Mouse (Mus musculus): Measurements from ENCODE around the gene Aldh1l1. TPM values are rescaled to one million over a fixed set of nuclear protein-coding genes. Genes with fewer than 3 reads are reported as not detected.

Aldh1l1 gene
- total and polyA plus RNA-seq, 3 experiments, result 0.11 to 0.13 TPM; not detected in 1

DNA sequence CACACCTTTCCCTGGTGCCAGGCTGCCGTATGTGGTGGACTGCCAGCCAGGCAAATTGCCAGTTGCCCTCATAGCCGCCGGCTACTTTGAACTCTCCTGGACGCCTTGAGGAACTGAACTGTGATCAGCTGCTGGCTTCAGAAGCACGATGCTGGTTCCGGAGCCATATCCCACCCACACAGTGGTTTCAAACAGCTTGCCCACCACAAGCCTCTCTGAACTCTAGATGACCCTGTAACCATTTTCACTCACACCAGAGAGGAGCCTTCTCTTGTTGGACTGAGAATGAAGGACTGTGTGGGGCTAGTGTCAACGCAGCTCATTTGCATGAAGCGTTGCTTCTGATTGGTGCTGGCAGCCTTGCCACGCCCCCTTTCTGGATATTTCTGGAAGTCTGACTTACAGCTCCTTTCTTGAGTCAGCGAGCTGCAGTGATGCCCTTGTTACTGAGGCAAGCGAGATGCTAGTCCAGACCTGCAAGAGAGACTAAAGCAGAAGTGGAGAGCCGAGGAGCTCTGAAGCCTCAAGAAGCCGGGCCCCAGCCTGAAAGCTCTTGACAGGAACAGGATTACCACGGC, 9.2 kb upstream of the Aldh1l1 start:
- no peak overlapping the region for H3K9ac ChIP-seq (ENCODE audit: insufficient read depth, low read depth)
- H3K4me3 ChIP-seq (replicated peaks in 1 of 3; ENCODE audit: low read depth in 2 of 3, low read length in 2 of 3, poor library complexity in 1 of 3), result no peak overlapping the region
- H3K4me1 ChIP-seq (ENCODE audit: control insufficient read depth in 1 of 2, insufficient read depth in 2 of 2), result peaks cover 3 to 9% of the 10 kb centered on the region in 2 experiments; a peak in 3 of 4 replicates
- no peak overlapping the region for H3K27ac ChIP-seq (ENCODE audit: insufficient read depth, low read depth)
- peak overlapping the region; percentile 2 for H3K4me2 ChIP-seq (ENCODE audit: insufficient read depth, low read depth, poor library complexity, severe bottlenecking)
- no peaks in the 10 kb centered on the region for H3K9me3 ChIP-seq (replicated peaks; ENCODE audit: low read length)
- no peaks in the 10 kb centered on the region for H3K36me3 ChIP-seq (replicated peaks in 1 of 2; ENCODE audit: control insufficient read depth in 1 of 2, insufficient read depth in 1 of 2, low read length in 1 of 2)
- in situ Hi-C loops (cut with MboI; ENCODE audit: low pct_ligation_motif_present, low pct_unique_long_range_greater_than_20kb, low sequenced_read_pairs), result no loop called here
- H3K27me3 ChIP-seq (replicated peaks), result peaks cover 93% of the 10 kb centered on the region
- no peaks in the 10 kb centered on the region for H3K79me2 ChIP-seq (replicated peaks; ENCODE audit: control insufficient read depth, extremely low read depth, insufficient read depth, poor library complexity, severe bottlenecking)
- dilution Hi-C loops (cut with MboI; ENCODE audit: extremely low pct_ligation_motif_present, extremely low pct_unique_long_range_greater_than_20kb, low sequenced_read_pairs), result no loop called here
- peak; percentile 72 for DNase-seq (ENCODE audit: extremely low read depth)
- TF ChIP-seq ZNF384 (IDR thresholded peaks at IDR 0.05; ENCODE audit: low read depth, low read length) (no peak), MEF2A (IDR thresholded peaks at IDR 0.05; ENCODE audit: borderline replicate concordance, low read depth, low read length) (peak; percentile 62; the same call in 1 of the 2 replicates), MXI1 (IDR thresholded peaks at IDR 0.05; ENCODE audit: low read depth, low read length) (no peak), POLR2A (IDR thresholded peaks at IDR 0.05; ENCODE audit: low read depth, low read length) (no peak), IRF4 (IDR thresholded peaks at IDR 0.05; ENCODE audit: low read depth, low read length) (0 out of 2 replicates have a peak, but pooled peaks have one; percentile 14)

DNA sequence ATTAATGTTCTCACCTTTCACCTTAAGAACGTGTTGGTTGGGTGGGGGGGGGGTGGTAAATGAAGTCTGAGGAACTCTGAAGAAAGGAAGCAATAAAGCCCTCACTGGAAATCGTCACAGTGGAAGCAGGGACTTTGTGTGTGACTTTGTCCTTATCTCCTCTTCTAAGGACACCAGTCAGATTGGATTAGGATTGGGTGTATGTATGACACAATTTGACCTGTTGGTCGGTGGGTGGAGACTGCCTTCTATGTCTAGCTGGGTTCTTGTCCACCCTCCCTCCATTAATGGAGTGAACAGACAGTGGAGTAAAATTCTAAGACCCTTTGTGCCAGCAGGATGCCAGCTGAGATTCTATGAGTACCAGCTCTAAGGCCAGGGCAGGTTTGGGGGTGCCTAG, 2.0 kb upstream of the Aldh1l1 start:
- dilution Hi-C loops (cut with MboI; ENCODE audit: extremely low pct_ligation_motif_present, extremely low pct_unique_long_range_greater_than_20kb, low sequenced_read_pairs), result no loop called here
- in situ Hi-C loops (cut with MboI; ENCODE audit: low pct_ligation_motif_present, low pct_unique_long_range_greater_than_20kb, low sequenced_read_pairs), result no loop called here

DNA sequence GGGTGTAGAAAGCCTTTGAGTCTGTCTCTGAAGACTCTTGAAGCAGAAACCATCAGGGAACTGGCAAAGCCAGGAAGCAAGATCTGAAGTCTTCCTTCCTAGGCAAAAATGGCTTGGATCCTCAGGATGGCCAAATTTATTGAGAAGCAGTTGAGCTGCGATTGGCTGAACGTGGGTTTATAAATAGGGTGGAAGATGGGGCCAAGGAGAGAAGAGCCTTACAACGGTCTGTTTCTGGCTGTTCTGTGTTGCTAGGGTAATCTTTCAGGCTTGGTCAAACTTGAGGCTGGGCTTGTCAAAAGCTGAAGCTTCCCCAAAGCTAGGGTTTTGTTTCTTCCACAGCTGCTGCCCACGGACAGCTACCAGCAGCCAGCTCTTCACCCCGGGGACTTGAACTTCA, 1.4 kb upstream of the Aldh1l1 start:
- Histone ChIP-seq H3K4me1 (ENCODE audit: control insufficient read depth in 1 of 2, insufficient read depth in 2 of 2) (no peaks in the 10 kb centered on the region), H3K9me3 (replicated peaks; ENCODE audit: low read length) (no peaks in the 10 kb centered on the region), H3K27me3 (replicated peaks) (peaks cover 90% of the 10 kb centered on the region), H3K79me2 (replicated peaks; ENCODE audit: control insufficient read depth, extremely low read depth, insufficient read depth, poor library complexity, severe bottlenecking) (no peaks in the 10 kb centered on the region), H3K4me2 (ENCODE audit: insufficient read depth, low read depth, poor library complexity, severe bottlenecking) (no peak overlapping the region), H3K27ac (ENCODE audit: insufficient read depth, low read depth) (no peak overlapping the region), H3K36me3 (replicated peaks in 1 of 2; ENCODE audit: control insufficient read depth in 1 of 2, insufficient read depth in 1 of 2, low read length in 1 of 2) (no peaks in the 10 kb centered on the region), H3K9ac (ENCODE audit: insufficient read depth, low read depth) (no peak overlapping the region), H3K4me3 (replicated peaks in 1 of 3; ENCODE audit: low read depth in 2 of 3, low read length in 2 of 3, poor library complexity in 1 of 3) (no peak overlapping the region)
- in situ Hi-C loops (cut with MboI; ENCODE audit: low pct_ligation_motif_present, low pct_unique_long_range_greater_than_20kb, low sequenced_read_pairs), result no loop called here
- TF ChIP-seq MEF2A (IDR thresholded peaks at IDR 0.05; ENCODE audit: borderline replicate concordance, low read depth, low read length), result no peak
- TF ChIP-seq NRF1 (IDR thresholded peaks at IDR 0.05; ENCODE audit: low read depth, low read length), result no peak
- TF ChIP-seq MYC (IDR thresholded peaks at IDR 0.05; ENCODE audit: low read depth, low read length), result no peak
- no peak for TF ChIP-seq PAX5 (IDR thresholded peaks at IDR 0.05; ENCODE audit: low read length)
- TF ChIP-seq MXI1 (IDR thresholded peaks at IDR 0.05; ENCODE audit: low read depth, low read length), result no peak
- TF ChIP-seq ETS1 (conservative IDR thresholded peaks at IDR 0.05; ENCODE audit: low read depth, low read length), result no peak
- no peak for TF ChIP-seq TBP (conservative IDR thresholded peaks at IDR 0.05; ENCODE audit: low read depth, low read length)
- TF ChIP-seq KAT2A (IDR thresholded peaks at IDR 0.05; ENCODE audit: insufficient replicate concordance, low read length), result no peak
- no peak for TF ChIP-seq USF1 (IDR thresholded peaks at IDR 0.05; ENCODE audit: low read depth, low read length)
- TF ChIP-seq E2F4 (IDR thresholded peaks at IDR 0.05; ENCODE audit: insufficient replicate concordance, low read depth, low read length), result no peak
- no peak for TF ChIP-seq MAFK (IDR thresholded peaks at IDR 0.05; ENCODE audit: insufficient replicate concordance, low read length)
- dilution Hi-C loops (cut with MboI; ENCODE audit: extremely low pct_ligation_motif_present, extremely low pct_unique_long_range_greater_than_20kb, low sequenced_read_pairs), result no loop called here
- no peak for DNase-seq (ENCODE audit: extremely low read depth)

More for the DNA sequence above, 2.0 kb upstream of the Aldh1l1 start:
- no peaks in the 10 kb centered on the region for H3K36me3 ChIP-seq (replicated peaks in 1 of 2; ENCODE audit: control insufficient read depth in 1 of 2, insufficient read depth in 1 of 2, low read length in 1 of 2)
- no peaks in the 10 kb centered on the region for H3K4me1 ChIP-seq (ENCODE audit: control insufficient read depth in 1 of 2, insufficient read depth in 2 of 2)
- no peak for TF ChIP-seq GABPA (IDR thresholded peaks at IDR 0.05; ENCODE audit: insufficient replicate concordance, low read depth, low read length)
- TF ChIP-seq ETS1 (conservative IDR thresholded peaks at IDR 0.05; ENCODE audit: low read depth, low read length), result no peak
- TF ChIP-seq JUND (conservative IDR thresholded peaks at IDR 0.05; ENCODE audit: low read depth, low read length), result no peak
- TF ChIP-seq ZKSCAN1 (IDR thresholded peaks at IDR 0.05; ENCODE audit: borderline replicate concordance, low read depth, low read length), result no peak
- no peak for TF ChIP-seq HCFC1 (IDR thresholded peaks at IDR 0.05; ENCODE audit: low read depth, low read length)
- no peak for TF ChIP-seq BHLHE40 (IDR thresholded peaks at IDR 0.05; ENCODE audit: low read depth, low read length)
- no peak for TF ChIP-seq UBTF (IDR thresholded peaks at IDR 0.05; ENCODE audit: low read depth, low read length)
- no peak for TF ChIP-seq MYC (IDR thresholded peaks at IDR 0.05; ENCODE audit: low read depth, low read length)
- TF ChIP-seq USF2 (conservative IDR thresholded peaks at IDR 0.05; ENCODE audit: low read depth, low read length), result no peak
- no peak for TF ChIP-seq ZMIZ1 (IDR thresholded peaks at IDR 0.05; ENCODE audit: low read depth, low read length)
- no peak for TF ChIP-seq PAX5 (IDR thresholded peaks at IDR 0.05; ENCODE audit: low read length)
- TF ChIP-seq ZC3H11A (IDR thresholded peaks at IDR 0.05; ENCODE audit: low read depth, low read length), result no peak
- TF ChIP-seq MAFK (IDR thresholded peaks at IDR 0.05; ENCODE audit: insufficient replicate concordance, low read length), result no peak
- TF ChIP-seq SIN3A (IDR thresholded peaks at IDR 0.05; ENCODE audit: low read length), result no peak
- TF ChIP-seq RCOR1 (conservative IDR thresholded peaks at IDR 0.05; ENCODE audit: low read depth, low read length), result no peak
- no peak for TF ChIP-seq NRF1 (IDR thresholded peaks at IDR 0.05; ENCODE audit: low read depth, low read length)
- no peak for TF ChIP-seq EP300 (IDR thresholded peaks at IDR 0.05; ENCODE audit: low read length)
- TF ChIP-seq TBP (conservative IDR thresholded peaks at IDR 0.05; ENCODE audit: low read depth, low read length), result no peak
- no peak for TF ChIP-seq CHD1 (IDR thresholded peaks at IDR 0.05; ENCODE audit: low read depth, low read length)
- no peak for TF ChIP-seq SMC3 (IDR thresholded peaks at IDR 0.05; ENCODE audit: low read depth, low read length)
- no peaks in the 10 kb centered on the region for H3K79me2 ChIP-seq (replicated peaks; ENCODE audit: control insufficient read depth, extremely low read depth, insufficient read depth, poor library complexity, severe bottlenecking)
- no peak overlapping the region for H3K27ac ChIP-seq (ENCODE audit: insufficient read depth, low read depth)
- DNase-seq (ENCODE audit: extremely low read depth), result no peak
- no peaks in the 10 kb centered on the region for H3K9me3 ChIP-seq (replicated peaks; ENCODE audit: low read length)
- H3K9ac ChIP-seq (ENCODE audit: insufficient read depth, low read depth), result no peak overlapping the region
- no peak overlapping the region for H3K4me3 ChIP-seq (replicated peaks in 1 of 3; ENCODE audit: low read depth in 2 of 3, low read length in 2 of 3, poor library complexity in 1 of 3)
- peaks cover 89% of the 10 kb centered on the region for H3K27me3 ChIP-seq (replicated peaks)
- no peak overlapping the region for H3K4me2 ChIP-seq (ENCODE audit: insufficient read depth, low read depth, poor library complexity, severe bottlenecking)

Data from CH12.LX (cell line).